Mouse (Mus musculus) kidney, adult 11 months (tissue): ENCODE data around the gene Fxyd6.

Experiments
- DNase-seq: peaks from one replicate; pipeline ENCODE4 v3.0.0; 2022

Fxyd6 gene

GRCm38 (mm10) chr9:45370117-45370561, at the start of gene Fxyd6:
Gene Fxyd6, plus strand, starts transcription at chr9:45370185.
- DNase-seq, result no peak

GRCm38 (mm10) chr9:45321465-45321864, 48.5 kb upstream of the Fxyd6 start:
- DNase-seq, result no peak

GRCm38 (mm10) chr9:45321946-45322430, 48.0 kb upstream of the Fxyd6 start:
- DNase-seq, result no peak

- no peak for DNase-seq
Observed at GRCm38 (mm10) chr9:45326390-45326789, 43.6 kb upstream of the Fxyd6 start.

- DNase-seq, result no peak
Observed at GRCm38 (mm10) chr9:45328263-45328662, 41.7 kb upstream of the Fxyd6 start.

GRCm38 (mm10) chr9:45329577-45329976, 40.4 kb upstream of the Fxyd6 start:
- DNase-seq, result no peak

GRCm38 (mm10) chr9:45337406-45337805, 32.6 kb upstream of the Fxyd6 start:
- no peak for DNase-seq

GRCm38 (mm10) chr9:45343066-45343465, 26.9 kb upstream of the Fxyd6 start:
- DNase-seq, result no peak

- no peak for DNase-seq
Observed at GRCm38 (mm10) chr9:45345516-45345915, 24.5 kb upstream of the Fxyd6 start.

GRCm38 (mm10) chr9:45346276-45346675, 23.7 kb upstream of the Fxyd6 start:
- no peak for DNase-seq

GRCm38 (mm10) chr9:45348560-45348959, 21.4 kb upstream of the Fxyd6 start:
- no peak for DNase-seq

- DNase-seq, result no peak
Observed at GRCm38 (mm10) chr9:45349181-45349580, 20.8 kb upstream of the Fxyd6 start.

- DNase-seq, result no peak
Observed at GRCm38 (mm10) chr9:45349851-45350250, 20.1 kb upstream of the Fxyd6 start.

- DNase-seq, result no peak
Observed at GRCm38 (mm10) chr9:45355192-45355591, 14.8 kb upstream of the Fxyd6 start.

- DNase-seq, result no peak
Observed at GRCm38 (mm10) chr9:45358356-45358755, 11.6 kb upstream of the Fxyd6 start.

GRCm38 (mm10) chr9:45362051-45362461, 7.9 kb upstream of the Fxyd6 start:
- DNase-seq, result no peak

GRCm38 (mm10) chr9:45363639-45364214, 6.3 kb upstream of the Fxyd6 start:
- DNase-seq, result no peak

- DNase-seq, result no peak
Observed at GRCm38 (mm10) chr9:45367716-45368115, 2.3 kb upstream of the Fxyd6 start.

GRCm38 (mm10) chr9:45368341-45368901, 1.6 kb upstream of the Fxyd6 start:
- no peak for DNase-seq

GRCm38 (mm10) chr9:45370616-45371336, 791 bp downstream of the Fxyd6 start:
- DNase-seq, result no peak

GRCm38 (mm10) chr9:45371337-45371707, 1.3 kb downstream of the Fxyd6 start:
- DNase-seq, result no peak

- no peak for DNase-seq
Observed at GRCm38 (mm10) chr9:45373896-45374295, 3.9 kb downstream of the Fxyd6 start.

- DNase-seq, result no peak
Observed at GRCm38 (mm10) chr9:45374988-45375502, 5.1 kb downstream of the Fxyd6 start.

GRCm38 (mm10) chr9:45376427-45376826, 6.4 kb downstream of the Fxyd6 start:
- DNase-seq, result no peak
